Mouse (Mus musculus): ENCODE measurements around the gene Kcnf1.

DNA sequence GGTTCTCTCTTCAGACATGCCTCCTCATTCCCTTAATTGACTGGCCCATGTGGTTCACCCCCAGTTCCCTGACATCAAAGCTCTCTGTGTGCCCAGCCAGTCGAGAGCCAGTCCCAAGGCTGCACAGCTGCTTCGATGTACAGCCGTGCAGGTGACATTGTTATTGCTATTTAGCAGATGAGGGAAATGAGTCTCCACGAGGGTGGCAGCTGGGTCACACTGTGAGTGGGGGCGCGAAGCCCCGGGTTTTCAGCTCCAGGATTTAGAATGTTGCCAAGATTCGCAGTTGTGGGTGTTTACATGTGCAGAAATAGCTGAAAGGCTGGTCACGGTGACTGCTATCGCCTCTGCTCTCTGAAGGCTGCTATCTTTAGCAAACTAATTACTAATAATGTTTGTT is 27.8 kb downstream of the Kcnf1 start:
- TF ChIP-seq POLR2A (IDR thresholded peaks at IDR 0.05; ENCODE audit: low read depth, low read length) (no peak), CTCF (conservative IDR thresholded peaks at IDR 0.05; ENCODE audit: insufficient read depth, insufficient read length, low read depth, low read length) (no peak)
